Mouse (Mus musculus): ENCODE measurements at regions not wholly inside any gene's neighbourhood (a gene's known extent, or its start where the extent isn't known, plus 50 kb on each side); places are given as distances from the start of the nearest gene placed in this dataset.

DNA sequence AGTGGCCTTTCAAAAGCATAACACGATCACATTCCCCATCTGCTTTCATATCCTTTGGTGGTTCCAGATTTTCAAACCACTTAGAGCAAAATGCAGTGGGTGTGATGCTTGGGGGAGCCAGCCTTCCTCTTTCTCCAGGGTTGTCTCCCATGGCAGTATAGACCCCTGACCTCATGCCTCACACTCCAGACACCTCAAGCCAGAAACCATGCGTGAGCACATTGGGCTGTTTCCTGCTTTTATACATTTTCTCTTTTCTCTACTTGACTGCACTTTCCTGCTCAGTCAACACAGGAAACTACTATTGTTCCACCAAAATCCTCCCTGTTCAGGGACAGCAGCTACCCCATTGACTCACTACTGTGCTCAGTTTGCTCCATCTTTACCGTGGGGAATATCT lies 253.7 kb downstream of the Efnb2 start:
- Histone ChIP-seq H3K36me3 (ENCODE audit: insufficient read depth, low read length) (no peaks in the 10 kb centered on the region), H3K4me1 (replicated peaks; ENCODE audit: low read depth, low read length) (no peaks in the 10 kb centered on the region), H3K9me3 (ENCODE audit: low read length) (no peaks in the 10 kb centered on the region), H3K4me3 (replicated peaks; ENCODE audit: low read length) (no peak overlapping the region), H3K27me3 (ENCODE audit: insufficient read depth, low read length) (no peaks in the 10 kb centered on the region)
- no peak for TF ChIP-seq CTCF (conservative IDR thresholded peaks at IDR 0.05; ENCODE audit: low read length)
- TF ChIP-seq POU5F1 (IDR thresholded peaks at IDR 0.05; ENCODE audit: borderline replicate concordance, low read length): no peak
- no peak for TF ChIP-seq NANOG (IDR thresholded peaks at IDR 0.05; ENCODE audit: borderline replicate concordance, low read length)

DNA sequence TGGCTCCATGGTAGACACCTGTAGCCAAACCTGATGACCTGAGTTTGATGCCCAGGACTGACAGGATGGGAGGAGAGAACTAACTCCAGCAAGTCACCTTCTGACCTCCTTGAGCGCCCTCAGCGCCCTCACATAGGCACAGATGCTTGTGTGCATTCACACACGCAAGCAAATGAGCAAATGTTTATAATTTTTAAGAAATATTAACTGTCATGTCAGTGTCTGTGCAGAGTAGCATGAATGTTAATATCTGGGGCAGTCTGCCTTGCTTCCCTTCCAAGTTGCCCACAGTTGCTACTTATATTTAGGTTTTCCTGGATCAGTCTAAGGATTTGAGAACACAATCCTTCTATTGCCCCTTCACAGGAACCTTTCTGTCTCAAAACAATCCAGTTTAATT lies 257.6 kb downstream of the Efnb2 start:
- Histone ChIP-seq H3K4me1 (replicated peaks; ENCODE audit: low read depth, low read length) (no peaks in the 10 kb centered on the region), H3K4me3 (replicated peaks; ENCODE audit: low read length) (no peak overlapping the region), H3K36me3 (ENCODE audit: insufficient read depth, low read length) (no peaks in the 10 kb centered on the region), H3K9me3 (ENCODE audit: low read length) (no peaks in the 10 kb centered on the region), H3K27me3 (ENCODE audit: insufficient read depth, low read length) (no peaks in the 10 kb centered on the region)
- TF ChIP-seq NANOG (IDR thresholded peaks at IDR 0.05; ENCODE audit: borderline replicate concordance, low read length): no peak
- TF ChIP-seq CTCF (conservative IDR thresholded peaks at IDR 0.05; ENCODE audit: low read length): no peak
- no peak for TF ChIP-seq POU5F1 (IDR thresholded peaks at IDR 0.05; ENCODE audit: borderline replicate concordance, low read length)

DNA sequence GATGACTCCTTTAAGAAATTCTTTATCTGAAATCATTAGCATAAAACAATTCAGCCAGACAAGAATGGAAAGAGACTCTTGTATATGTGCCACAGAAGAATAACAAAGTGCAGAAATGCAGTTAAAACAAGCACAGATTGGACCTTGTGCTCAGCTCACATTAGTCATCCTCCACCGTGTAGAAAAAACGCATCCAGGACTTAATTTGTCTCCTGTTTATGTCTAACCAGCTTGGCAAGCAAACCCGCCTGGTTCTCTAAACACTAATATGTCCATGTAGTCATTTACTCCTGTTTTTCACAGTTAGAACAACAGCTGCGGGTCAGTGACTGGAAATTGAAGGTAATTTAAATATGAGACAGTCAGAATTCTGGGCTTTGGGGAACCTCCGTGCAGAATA lies 268.7 kb downstream of the Efnb2 start:
- H3K36me3 ChIP-seq (ENCODE audit: insufficient read depth, low read length): no peaks in the 10 kb centered on the region
- H3K9me3 ChIP-seq (ENCODE audit: low read length): no peaks in the 10 kb centered on the region
- no peaks in the 10 kb centered on the region; the same call in 1 of the 2 replicates for H3K4me1 ChIP-seq (replicated peaks; ENCODE audit: low read depth, low read length)
- no peaks in the 10 kb centered on the region for H3K27me3 ChIP-seq (ENCODE audit: insufficient read depth, low read length)
- TF ChIP-seq CTCF (conservative IDR thresholded peaks at IDR 0.05; ENCODE audit: low read length): no peak
- TF ChIP-seq NANOG (IDR thresholded peaks at IDR 0.05; ENCODE audit: borderline replicate concordance, low read length): no peak
- no peak for TF ChIP-seq POU5F1 (IDR thresholded peaks at IDR 0.05; ENCODE audit: borderline replicate concordance, low read length)
- H3K4me3 ChIP-seq (replicated peaks; ENCODE audit: low read length): no peak overlapping the region

GRCm38 (mm10) chr8:8391321-8391720 lies 269.7 kb downstream of the Efnb2 start:
- Histone ChIP-seq H3K36me3 (ENCODE audit: insufficient read depth, low read length) (no peaks in the 10 kb centered on the region), H3K4me1 (replicated peaks; ENCODE audit: low read depth, low read length) (no peaks in the 10 kb centered on the region; the same call in 1 of the 2 replicates), H3K4me3 (replicated peaks; ENCODE audit: low read length) (no peak overlapping the region), H3K9me3 (ENCODE audit: low read length) (no peaks in the 10 kb centered on the region), H3K27me3 (ENCODE audit: insufficient read depth, low read length) (no peaks in the 10 kb centered on the region)
- no peak for TF ChIP-seq POU5F1 (IDR thresholded peaks at IDR 0.05; ENCODE audit: borderline replicate concordance, low read length)

- H3K27me3 ChIP-seq (ENCODE audit: insufficient read depth, low read length): no peaks in the 10 kb centered on the region
Measured at GRCm38 (mm10) chr8:8378248-8378647, 282.8 kb downstream of the Efnb2 start.

GRCm38 (mm10) chr8:8376791-8377190 lies 284.3 kb downstream of the Efnb2 start:
- H3K27me3 ChIP-seq (ENCODE audit: insufficient read depth, low read length): no peaks in the 10 kb centered on the region
- TF ChIP-seq POU5F1 (IDR thresholded peaks at IDR 0.05; ENCODE audit: borderline replicate concordance, low read length) (no peak), CTCF (conservative IDR thresholded peaks at IDR 0.05; ENCODE audit: low read length) (no peak), NANOG (IDR thresholded peaks at IDR 0.05; ENCODE audit: borderline replicate concordance, low read length) (no peak)
- H3K4me1 ChIP-seq (replicated peaks; ENCODE audit: low read depth, low read length): no peaks in the 10 kb centered on the region

More at GRCm38 (mm10) chr8:8378248-8378647, 282.8 kb downstream of the Efnb2 start:
- Histone ChIP-seq H3K4me1 (replicated peaks; ENCODE audit: low read depth, low read length) (no peaks in the 10 kb centered on the region), H3K36me3 (ENCODE audit: insufficient read depth, low read length) (no peaks in the 10 kb centered on the region), H3K4me3 (replicated peaks; ENCODE audit: low read length) (no peak overlapping the region), H3K9me3 (ENCODE audit: low read length) (no peaks in the 10 kb centered on the region)
- no peak for TF ChIP-seq NANOG (IDR thresholded peaks at IDR 0.05; ENCODE audit: borderline replicate concordance, low read length)
- TF ChIP-seq POU5F1 (IDR thresholded peaks at IDR 0.05; ENCODE audit: borderline replicate concordance, low read length): no peak
- TF ChIP-seq CTCF (conservative IDR thresholded peaks at IDR 0.05; ENCODE audit: low read length): no peak

DNA sequence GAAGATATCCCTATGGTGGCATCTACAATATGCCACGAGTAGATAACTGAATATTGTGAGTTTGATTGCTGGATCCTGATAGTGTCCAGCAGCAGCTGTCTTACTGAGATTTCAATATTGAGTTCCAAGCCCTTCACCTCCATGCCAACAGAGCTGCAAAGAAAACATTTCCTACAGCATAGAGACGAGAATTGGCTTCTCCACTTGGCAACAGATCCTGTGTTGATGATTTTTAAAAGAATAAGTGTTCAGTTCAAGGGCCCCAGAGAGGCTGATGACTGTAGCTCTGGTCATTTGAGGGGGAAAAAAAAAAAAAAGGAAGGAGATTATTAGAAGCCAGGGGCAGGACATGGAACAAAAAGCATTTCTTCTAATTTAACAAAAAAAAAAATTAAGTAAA lies 284.7 kb downstream of the Efnb2 start:
- H3K36me3 ChIP-seq (ENCODE audit: insufficient read depth, low read length): no peaks in the 10 kb centered on the region
- no peaks in the 10 kb centered on the region for H3K27me3 ChIP-seq (ENCODE audit: insufficient read depth, low read length)
- no peaks in the 10 kb centered on the region for H3K4me1 ChIP-seq (replicated peaks; ENCODE audit: low read depth, low read length)
- no peak overlapping the region for H3K4me3 ChIP-seq (replicated peaks; ENCODE audit: low read length)
- H3K9me3 ChIP-seq (ENCODE audit: low read length): no peaks in the 10 kb centered on the region
- TF ChIP-seq NANOG (IDR thresholded peaks at IDR 0.05; ENCODE audit: borderline replicate concordance, low read length) (no peak), CTCF (conservative IDR thresholded peaks at IDR 0.05; ENCODE audit: low read length) (no peak), POU5F1 (IDR thresholded peaks at IDR 0.05; ENCODE audit: borderline replicate concordance, low read length) (no peak)

More at GRCm38 (mm10) chr8:8376791-8377190, 284.3 kb downstream of the Efnb2 start:
- Histone ChIP-seq H3K36me3 (ENCODE audit: insufficient read depth, low read length) (no peaks in the 10 kb centered on the region), H3K4me3 (replicated peaks; ENCODE audit: low read length) (no peak overlapping the region), H3K9me3 (ENCODE audit: low read length) (no peaks in the 10 kb centered on the region)

DNA sequence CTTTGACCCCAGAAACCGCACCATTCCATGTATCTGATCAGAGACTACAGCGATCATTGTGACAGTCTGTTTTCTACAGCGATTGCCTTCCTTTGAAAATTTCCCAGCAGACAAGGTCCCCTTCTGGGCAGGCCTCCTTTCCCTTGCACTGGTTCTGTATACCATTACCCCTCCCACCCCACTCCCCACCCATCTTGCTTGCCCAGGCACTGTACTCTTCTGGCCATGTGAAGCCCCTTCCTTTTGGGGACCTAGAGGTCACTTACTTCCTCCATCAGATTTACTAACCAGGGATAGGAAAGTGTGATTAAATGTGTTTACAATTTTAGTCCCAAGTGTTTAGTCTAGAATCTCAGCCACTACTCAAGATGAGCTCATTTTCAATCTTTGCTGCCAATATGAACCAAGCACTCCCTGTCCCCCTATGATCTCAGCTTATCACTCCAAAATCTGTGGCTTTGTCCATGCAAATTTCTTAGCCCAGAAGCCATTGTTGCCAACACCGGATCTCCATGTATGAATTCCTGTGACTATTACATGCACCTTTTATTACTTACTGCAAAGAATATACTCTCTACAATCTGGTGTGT lies 293.7 kb downstream of the Efnb2 start:
- H3K4me3 ChIP-seq (replicated peaks; ENCODE audit: low read length): no peak overlapping the region
- no peaks in the 10 kb centered on the region for H3K4me1 ChIP-seq (replicated peaks; ENCODE audit: low read depth, low read length)
- TF ChIP-seq POU5F1 (IDR thresholded peaks at IDR 0.05; ENCODE audit: borderline replicate concordance, low read length): no peak
- no peak for TF ChIP-seq NANOG (IDR thresholded peaks at IDR 0.05; ENCODE audit: borderline replicate concordance, low read length)
- no peak for TF ChIP-seq CTCF (conservative IDR thresholded peaks at IDR 0.05; ENCODE audit: low read length)
- H3K27me3 ChIP-seq (ENCODE audit: insufficient read depth, low read length): no peaks in the 10 kb centered on the region
- H3K36me3 ChIP-seq (ENCODE audit: insufficient read depth, low read length): no peaks in the 10 kb centered on the region
- H3K9me3 ChIP-seq (ENCODE audit: low read length): no peaks in the 10 kb centered on the region

- TF ChIP-seq NANOG (IDR thresholded peaks at IDR 0.05; ENCODE audit: borderline replicate concordance, low read length) (no peak), POU5F1 (IDR thresholded peaks at IDR 0.05; ENCODE audit: borderline replicate concordance, low read length) (no peak), CTCF (conservative IDR thresholded peaks at IDR 0.05; ENCODE audit: low read length) (no peak)
Measured at GRCm38 (mm10) chr8:8361941-8362537, 299.0 kb downstream of the Efnb2 start.

More at GRCm38 (mm10) chr8:8361941-8362537, 299.0 kb downstream of the Efnb2 start:
- Histone ChIP-seq H3K27me3 (ENCODE audit: insufficient read depth, low read length) (no peaks in the 10 kb centered on the region), H3K36me3 (ENCODE audit: insufficient read depth, low read length) (no peaks in the 10 kb centered on the region), H3K4me1 (replicated peaks; ENCODE audit: low read depth, low read length) (no peaks in the 10 kb centered on the region), H3K4me3 (replicated peaks; ENCODE audit: low read length) (no peak overlapping the region), H3K9me3 (ENCODE audit: low read length) (no peaks in the 10 kb centered on the region)

All from E14TG2a.4 (cell line).